11 mouse cellular contexts compared by ENCODE assay signal in genomic region chr4:99354241-99354640, GRCm38 (mm10). TPM values are rescaled to one million over a fixed set of nuclear protein-coding genes. Genes with fewer than 3 reads are reported as not detected.
DNase-seq lines count a peak whose midpoint lies in the region; ATAC-seq and TF ChIP-seq lines count a peak whose summit lies in the region.
"Had no signal": no experiment of that assay in that cellular context is flagged by ENCODE, and none has a peak within 500 bp of the region (broad histone marks: within the 10 kb centered on the region; RNA-seq: fewer than 3 reads in every experiment).

No protein-coding gene starts in this region.

- H3K4me2 ChIP-seq in heart, embryonic 11.5 days, result 0 out of 2 replicates have a peak overlapping the region, but pooled peaks have one; percentile 12
- 0 out of 2 replicates have a peak overlapping the region, but pooled peaks have one; percentile 14 for H3K4me2 ChIP-seq in limb, embryonic 14.5 days (replicated peaks; ENCODE audit: low read depth, low read length, severe bottlenecking)
- H3K4me2 ChIP-seq in stomach, postnatal 0 days (replicated peaks; ENCODE audit: low read depth), result no peak overlapping the region

- H3K27me3 ChIP-seq in heart, embryonic 11.5 days (ENCODE audit: control insufficient read depth, insufficient read depth, low read length), result no peaks in the 10 kb centered on the region
- no peaks in the 10 kb centered on the region for H3K27me3 ChIP-seq in limb, embryonic 14.5 days (ENCODE audit: control insufficient read depth, insufficient read depth, low read length)
- no peaks in the 10 kb centered on the region for H3K27me3 ChIP-seq in stomach, postnatal 0 days (ENCODE audit: control insufficient read depth, insufficient read depth, low read length)

- H3K9me3 ChIP-seq in heart, embryonic 11.5 days (replicated peaks; ENCODE audit: control insufficient read depth, low read length), result no peaks in the 10 kb centered on the region
- H3K9me3 ChIP-seq in limb, embryonic 14.5 days (ENCODE audit: control insufficient read depth, low read length), result no peaks in the 10 kb centered on the region
- no peaks in the 10 kb centered on the region; the same call in 1 of the 2 replicates for H3K9me3 ChIP-seq in stomach, postnatal 0 days (ENCODE audit: control insufficient read depth, low read length)

- H3K4me3 ChIP-seq in heart, embryonic 11.5 days (ENCODE audit: low read depth, low read length), result no peak overlapping the region
- no peak overlapping the region for H3K4me3 ChIP-seq in limb, embryonic 14.5 days (replicated peaks; ENCODE audit: low read length)
- H3K4me3 ChIP-seq in stomach, postnatal 0 days (ENCODE audit: low read depth, low read length), result no peak overlapping the region
- H3K4me3 ChIP-seq: layer of hippocampus, adult 2 months had no signal

- no peak overlapping the region for H3K27ac ChIP-seq in heart, embryonic 11.5 days (ENCODE audit: low read depth, low read length)
- no peak overlapping the region for H3K27ac ChIP-seq in limb, embryonic 14.5 days (replicated peaks; ENCODE audit: low read depth, low read length)
- no peak overlapping the region for H3K27ac ChIP-seq in stomach, postnatal 0 days (replicated peaks)
- H3K27ac ChIP-seq: layer of hippocampus, adult 2 months had no signal

- DNase-seq in heart, adult 8-10 months (ENCODE audit: low spot score), result no peak
- DNase-seq in spleen, adult 18-20 months, result peak; percentile 13 to 24
- no peak for DNase-seq in spleen, adult 12 weeks (ENCODE audit: low spot score)
- DNase-seq in limb, embryonic 14.5 days (ENCODE audit: low spot score), result no peak
- peak; percentile 23 for DNase-seq in stomach, postnatal 0 days (ENCODE audit: low spot score)
- no peak for DNase-seq in cerebellum, adult 18-20 months
- no peak for DNase-seq in gastrocnemius, adult 8-10 months (ENCODE audit: low spot score in 2 of 2)
- DNase-seq: adrenal gland, postnatal 10 days; lung, postnatal 10 days had no signal

- no peak overlapping the region for H3K9ac ChIP-seq in heart, embryonic 11.5 days (ENCODE audit: low read depth, low read length)
- no peak overlapping the region for H3K9ac ChIP-seq in limb, embryonic 14.5 days (ENCODE audit: low read depth, low read length, severe bottlenecking)
- H3K9ac ChIP-seq in stomach, postnatal 0 days (ENCODE audit: low read length), result no peak overlapping the region

- TF ChIP-seq POLR2A in limb, embryonic 14.5 days (IDR thresholded peaks at IDR 0.05; ENCODE audit: borderline replicate concordance, extremely low read depth, insufficient read depth, insufficient read length), result no peak

- no peaks in the 10 kb centered on the region for H3K4me1 ChIP-seq in heart, embryonic 11.5 days (ENCODE audit: control insufficient read depth, insufficient read depth, low read length)
- H3K4me1 ChIP-seq in limb, embryonic 14.5 days (ENCODE audit: control insufficient read depth, insufficient read depth, low read length), result no peaks in the 10 kb centered on the region
- H3K4me1 ChIP-seq in stomach, postnatal 0 days (replicated peaks; ENCODE audit: control insufficient read depth, insufficient read depth), result no peaks in the 10 kb centered on the region

- WGBS in heart, embryonic 11.5 days (ENCODE audit: insufficient replicate concordance), result 52% methylated on average over 16 of the region's 17 CpGs
- 66% methylated on average over 15 of the region's 17 CpGs for WGBS in limb, embryonic 14.5 days
- WGBS in stomach, postnatal 0 days, result 78% methylated on average over 16 of the region's 17 CpGs

- no peak for TF ChIP-seq EP300 in stomach, postnatal 0 days (optimal IDR thresholded peaks at IDR 0.05)

- ATAC-seq in heart, embryonic 11.5 days (replicated peaks; ENCODE audit: insufficient number of reproducible peaks, low FRiP score, low TSS enrichment), result no peak
- no peak for ATAC-seq in limb, embryonic 14.5 days (ENCODE audit: low FRiP score, low read depth)
- ATAC-seq in stomach, postnatal 0 days (ENCODE audit: low FRiP score, low TSS enrichment), result no peak

- H3K36me3 ChIP-seq in heart, embryonic 11.5 days (ENCODE audit: control insufficient read depth, insufficient read depth, low read length), result no peaks in the 10 kb centered on the region
- H3K36me3 ChIP-seq in limb, embryonic 14.5 days (ENCODE audit: control insufficient read depth, insufficient read depth, low read length), result no peaks in the 10 kb centered on the region
- H3K36me3 ChIP-seq in stomach, postnatal 0 days (ENCODE audit: control insufficient read depth, insufficient read depth, low read length), result no peaks in the 10 kb centered on the region

- TF ChIP-seq CTCF in stomach, postnatal 0 days (IDR thresholded peaks at IDR 0.05; ENCODE audit: low read depth), result no peak

RNA-seq across cellular contexts. Expression of gene Gm12689, which starts 58.5 kb away (rescaled TPM):
- 0.16 TPM in 1 of 2 replicates, not detected in the other for polyA plus RNA-seq in heart, embryonic 11.5 days (2014; fragmentation: Nextera tagmentation; extraction: Ambion mirVana)
- not detected for total RNA-seq in heart, adult 8-10 months (2022)
- polyA plus RNA-seq in limb, embryonic 14.5 days (2012; rRNA removed), result 1.1 TPM in 2 replicates
- 0.36 and 0.43 TPM in 2 replicates for polyA plus RNA-seq in limb, embryonic 14.5 days (2014; fragmentation: Nextera tagmentation; extraction: Ambion mirVana)
- polyA plus RNA-seq in stomach, postnatal 0 days (2015; fragmentation: Nextera tagmentation; extraction: Ambion mirVana), result not detected in 2 replicates
- total RNA-seq in gastrocnemius, adult 8-10 months (2022), result under 1 TPM in 1 of 4 experiments, not detected in 3; 0.24 TPM

Comparison
In these comparisons a context has a peak if more than half of its experiments do, and no peak if none do; other contexts are left out.
1. DNase-seq: peak in spleen, adult 18-20 months (2 of 2) and stomach, postnatal 0 days (single experiment); none in heart, adult 8-10 months (single experiment), spleen, adult 12 weeks (single experiment), limb, embryonic 14.5 days (single experiment), cerebellum, adult 18-20 months (0 of 2) and gastrocnemius, adult 8-10 months (0 of 2).